Mouse (Mus musculus) liver, adult (tissue): ENCODE measurements at regions not wholly inside any gene's neighbourhood (a gene's known extent, or its start where the extent isn't known, plus 50 kb on each side); places are given as distances from the start of the nearest gene placed in this dataset.

Source experiments
- GATA4 ChIP-seq: IDR thresholded peaks from 2 replicates; pipeline ENCODE4 v1.6.1; 2014; ENCODE audit warnings: mild to moderate bottlenecking, low read length; ENCODE audit not compliant: insufficient replicate concordance

DNA sequence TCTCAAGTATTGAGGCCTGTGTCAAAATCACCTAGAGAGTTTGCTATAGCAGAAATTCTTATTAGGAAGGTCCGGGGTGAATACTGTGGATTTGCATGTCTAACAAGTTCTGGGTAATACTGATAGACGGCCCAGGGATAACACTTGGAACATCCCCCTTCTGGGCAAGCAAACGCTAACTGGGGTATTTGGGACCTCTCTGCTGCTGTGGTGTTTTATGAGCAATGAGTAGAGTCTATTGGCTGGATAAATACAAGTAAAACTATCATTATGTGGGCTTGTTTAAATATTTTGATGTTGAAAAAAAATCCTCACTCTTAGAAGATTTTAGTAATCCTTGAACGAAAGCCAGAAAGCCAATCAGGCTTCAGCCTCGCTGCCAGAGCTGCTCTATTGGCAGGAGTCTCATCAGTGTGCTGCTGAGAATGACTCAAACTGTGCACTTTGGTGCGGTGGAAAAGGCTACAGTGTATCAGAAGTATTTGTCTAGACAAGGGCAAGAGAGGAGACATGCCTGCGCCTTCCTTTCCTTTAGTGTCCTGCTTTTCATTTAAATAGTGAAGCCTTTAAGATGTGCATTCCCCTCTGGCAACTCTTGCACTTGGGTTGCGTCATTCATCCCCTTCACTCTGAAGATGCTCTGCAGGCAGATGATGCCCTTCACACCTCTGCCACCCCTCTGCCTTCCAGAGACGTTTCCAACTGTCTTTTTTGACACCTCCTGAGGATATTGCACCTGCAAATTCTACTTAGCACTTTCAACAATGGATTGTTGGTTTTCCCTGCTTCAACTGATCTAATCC is 150.8 kb downstream of the Kcna5 start:
- no peak for TF ChIP-seq GATA4

DNA sequence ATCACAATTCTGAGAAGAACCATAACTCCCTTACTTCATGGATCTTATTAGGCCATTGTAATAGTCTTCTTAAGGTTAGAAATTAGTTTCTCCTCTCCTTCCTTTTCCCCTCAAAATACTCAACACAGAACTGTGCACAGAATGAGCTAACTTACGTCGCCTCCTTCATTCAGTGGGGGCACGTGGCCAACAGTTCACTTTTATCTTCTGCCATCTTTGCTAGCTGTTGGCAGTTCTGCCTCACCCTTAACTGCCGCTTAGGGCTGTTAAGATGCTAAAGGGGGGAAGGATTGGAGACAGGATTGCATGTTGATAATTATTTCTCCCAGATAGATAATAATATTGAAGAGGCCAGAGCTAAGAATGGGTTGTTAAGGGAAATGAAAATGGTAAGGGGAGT is 158.0 kb downstream of the Kcna5 start:
- TF ChIP-seq GATA4: no peak

DNA sequence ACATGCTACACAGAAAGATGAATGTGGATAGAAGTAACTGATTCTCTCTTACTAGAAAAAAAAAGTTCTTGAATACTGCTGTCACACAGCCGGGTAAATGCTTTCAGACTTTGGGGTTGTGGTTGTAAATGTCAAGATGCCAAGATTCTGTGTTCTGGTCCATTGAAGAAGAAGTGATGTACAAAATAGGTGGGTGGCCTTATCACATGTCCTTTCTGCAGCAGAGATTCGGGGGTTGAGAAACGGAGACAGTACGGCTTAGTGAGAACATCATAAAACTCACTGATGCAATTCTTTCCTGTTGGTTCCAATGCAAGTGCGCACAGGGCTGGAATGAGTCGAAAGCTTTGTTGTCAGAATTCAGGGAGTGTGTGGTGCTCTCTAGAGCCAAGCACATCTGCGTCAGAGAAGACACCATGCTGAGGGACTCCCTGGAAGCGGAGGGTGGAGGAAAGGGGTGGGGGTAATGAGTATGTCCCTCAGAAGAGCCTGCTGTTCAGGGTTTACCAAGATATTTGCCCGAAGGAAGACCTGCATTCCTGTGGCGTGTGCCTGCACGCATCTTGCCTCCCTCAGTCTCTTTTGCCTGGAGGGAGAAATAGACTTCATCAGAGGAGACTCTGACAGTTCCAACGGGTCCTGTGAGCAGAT is 160.1 kb downstream of the Kcna5 start:
- TF ChIP-seq GATA4: no peak

DNA sequence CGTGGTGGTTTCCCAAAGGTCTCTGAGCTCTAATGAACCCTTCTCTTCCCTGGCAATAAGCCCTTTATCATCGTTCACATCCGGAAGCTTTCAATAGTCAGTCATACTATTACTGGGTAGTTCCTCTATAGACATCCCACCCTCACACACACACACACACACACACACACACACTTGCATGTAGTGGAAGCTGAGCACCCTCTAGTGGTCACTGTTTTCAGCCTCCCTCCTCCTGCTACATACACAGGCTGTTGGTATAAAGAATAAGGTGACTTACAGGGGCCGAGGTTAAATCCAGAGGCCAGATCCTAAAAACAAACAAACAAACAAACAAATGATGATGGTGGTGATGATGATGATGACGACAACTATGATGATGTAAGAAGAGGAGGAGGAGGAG is 163.2 kb downstream of the Kcna5 start:
- no peak for TF ChIP-seq GATA4

GRCm38 (mm10) chr6:126371489-126371888 is 163.7 kb downstream of the Kcna5 start:
- TF ChIP-seq GATA4: no peak

DNA sequence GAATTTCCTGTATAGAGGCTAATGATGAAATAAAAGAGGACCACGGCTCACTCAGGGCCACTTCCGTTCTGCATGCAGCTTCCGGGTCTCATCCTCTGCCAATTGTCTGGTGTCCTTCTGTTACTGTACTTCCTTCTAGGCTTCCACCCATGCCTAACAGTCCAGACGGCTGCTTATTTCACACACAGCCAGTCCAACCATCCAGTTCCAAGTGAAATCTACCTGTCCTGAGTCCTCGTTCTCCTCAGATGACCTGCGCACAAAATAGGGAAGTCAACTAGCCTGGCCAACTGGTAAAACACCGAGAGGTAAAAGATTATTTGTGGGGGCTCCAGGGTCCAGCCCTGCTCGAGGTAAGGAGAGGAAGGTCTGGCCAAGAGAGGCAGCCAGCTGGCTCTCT is 169.7 kb downstream of the Kcna5 start:
- TF ChIP-seq GATA4: no peak

- TF ChIP-seq GATA4: no peak
These were observed 172.9 kb downstream of the Kcna5 start for GRCm38 (mm10) chr6:126362331-126362730.

DNA sequence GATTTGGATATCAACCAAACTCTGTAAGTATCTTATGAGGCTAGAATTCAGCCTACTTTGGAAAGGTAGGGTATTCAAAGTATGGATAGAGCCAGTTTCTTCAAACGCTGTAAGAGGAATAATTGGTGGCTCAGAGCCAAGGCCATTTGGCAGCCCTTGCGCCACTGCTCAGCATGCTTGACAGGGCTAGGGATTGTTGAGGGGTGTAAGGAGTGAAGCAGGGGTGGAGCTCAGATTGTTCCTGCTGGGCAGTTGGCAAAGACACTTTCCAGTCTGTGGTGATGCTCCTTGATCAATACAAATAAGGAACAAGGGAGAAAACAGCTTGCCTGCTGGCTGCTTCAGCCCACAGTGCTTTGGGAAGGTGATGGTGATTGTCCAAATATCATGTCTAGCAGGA is 181.9 kb downstream of the Kcna5 start:
- no peak for TF ChIP-seq GATA4

DNA sequence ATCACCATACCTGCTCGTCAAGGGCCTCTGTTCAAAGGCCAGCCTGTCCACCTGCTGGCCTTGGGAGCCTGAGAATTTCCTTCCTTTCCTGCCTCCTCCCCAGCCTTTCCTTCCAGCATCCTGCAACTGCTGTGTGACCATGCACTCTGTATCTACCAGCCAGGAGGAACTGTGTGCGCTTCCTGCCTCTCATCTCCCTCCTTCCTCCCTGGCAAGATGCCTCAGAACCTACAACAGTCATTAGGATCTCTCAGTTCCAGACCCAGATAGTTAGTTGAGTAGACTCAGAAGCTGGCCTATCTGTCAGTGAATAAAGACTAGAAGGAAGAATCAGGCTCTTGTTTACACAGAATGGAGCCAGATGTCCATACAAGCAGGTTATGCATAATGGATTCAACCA is 183.8 kb upstream of the Ntf3 start:
- TF ChIP-seq GATA4: no peak

- no peak for TF ChIP-seq GATA4
These were observed 183.2 kb upstream of the Ntf3 start for GRCm38 (mm10) chr6:126349905-126350304.

- TF ChIP-seq GATA4: no peak
These were observed 178.5 kb upstream of the Ntf3 start for GRCm38 (mm10) chr6:126345221-126345620.

DNA sequence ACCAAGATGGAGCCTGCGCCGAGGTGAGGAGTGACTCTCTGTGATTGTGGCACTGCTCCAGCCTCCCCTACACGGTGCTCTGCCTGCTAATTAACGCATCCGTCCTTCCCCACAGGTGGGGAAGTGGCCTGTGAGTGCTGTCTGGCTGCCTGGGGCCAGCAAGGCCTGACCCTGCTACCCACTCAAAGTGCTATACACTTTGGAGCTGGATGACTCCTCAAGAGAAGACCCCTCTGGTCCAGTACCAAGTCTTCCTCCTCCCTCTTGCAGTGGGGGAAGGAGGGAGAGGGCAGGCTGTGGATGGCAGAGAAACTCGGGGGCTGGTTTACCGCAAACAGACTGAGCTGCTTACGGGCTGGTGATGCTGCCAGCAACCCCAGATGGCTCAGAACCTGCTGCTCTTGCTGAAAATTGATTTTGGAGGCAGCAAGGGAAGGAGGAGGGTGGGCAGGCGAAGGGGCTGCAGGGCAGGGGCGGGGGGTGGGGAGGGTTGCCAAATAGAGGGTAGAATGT is 173.4 kb upstream of the Ntf3 start:
- no peak for TF ChIP-seq GATA4

DNA sequence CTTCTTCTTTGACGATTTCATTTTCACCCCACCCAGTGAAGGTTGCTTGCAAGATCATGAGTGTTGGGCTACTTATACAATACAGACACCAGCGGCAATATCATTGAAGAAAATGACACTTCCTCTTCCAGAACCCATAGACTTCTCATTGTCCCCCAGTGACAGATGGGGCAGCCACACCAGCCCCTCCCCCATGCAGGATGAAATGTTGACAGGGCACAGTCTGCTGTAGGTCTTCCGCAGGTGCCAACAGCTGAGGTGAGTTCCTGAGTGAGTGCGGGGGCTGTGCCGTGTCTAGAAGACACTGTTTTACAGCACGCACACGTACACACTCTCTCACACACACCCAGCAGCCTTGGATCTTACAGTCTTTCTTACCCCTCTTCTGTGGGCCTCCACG is 171.0 kb upstream of the Ntf3 start:
- no peak for TF ChIP-seq GATA4

DNA sequence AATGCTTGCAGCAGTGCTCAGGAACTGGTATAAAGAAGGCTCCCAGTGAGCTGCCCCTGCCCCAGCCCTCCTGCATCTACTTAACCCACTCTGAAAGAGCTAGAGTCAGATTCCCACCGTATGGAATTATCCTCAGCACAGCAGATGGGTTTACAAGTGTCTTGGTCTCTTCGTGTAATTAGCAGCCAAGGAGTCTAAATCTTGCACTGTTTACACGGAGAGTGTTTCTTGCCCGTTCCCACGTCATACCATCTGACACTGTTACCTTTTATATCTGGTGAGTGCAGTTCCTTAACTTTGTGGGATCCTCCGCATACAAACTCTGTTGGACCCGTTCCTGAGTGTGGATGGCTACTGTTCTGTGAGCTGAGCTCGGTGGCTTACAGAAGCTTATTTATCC is 167.5 kb upstream of the Ntf3 start:
- TF ChIP-seq GATA4: no peak

DNA sequence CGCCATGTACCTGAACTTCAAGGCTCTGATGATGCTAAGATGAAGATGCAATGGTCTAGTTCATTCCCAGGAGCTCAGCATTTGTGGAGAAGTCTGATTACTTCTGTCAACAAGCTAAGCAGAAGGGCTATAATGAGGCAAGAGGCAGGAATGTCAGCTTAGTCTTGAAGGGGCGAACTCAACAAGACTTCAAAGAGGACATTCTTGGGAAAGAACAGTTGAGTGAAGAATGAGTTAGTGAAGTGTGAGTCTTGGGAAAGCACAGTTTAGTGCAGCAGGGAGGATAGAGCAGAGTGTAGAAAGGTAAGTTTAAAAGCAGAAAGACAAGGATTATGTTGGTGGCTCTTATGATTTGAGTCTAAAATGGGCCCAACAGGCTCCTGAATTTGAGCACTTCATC is 160.5 kb upstream of the Ntf3 start:
- TF ChIP-seq GATA4: no peak

DNA sequence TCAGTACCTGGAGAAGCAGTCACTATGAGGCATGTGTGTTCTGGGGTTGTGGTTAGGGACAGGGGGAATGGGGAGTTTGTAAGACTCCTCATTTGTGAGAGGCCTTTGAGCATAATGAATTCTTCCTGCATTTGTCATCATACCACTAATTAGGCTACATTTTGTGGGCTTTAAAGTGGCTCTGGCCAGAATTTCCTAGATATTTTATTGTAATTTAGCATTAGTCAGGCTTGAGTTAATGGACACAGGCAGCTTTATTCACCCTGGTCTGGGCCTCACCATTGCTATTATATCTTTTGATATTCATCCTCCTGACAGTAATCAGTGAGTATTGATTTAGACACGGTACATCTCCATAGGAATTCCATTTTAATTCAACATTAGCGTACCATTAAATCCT is 151.8 kb upstream of the Ntf3 start:
- TF ChIP-seq GATA4: no peak
